ENCODE assay signal across 13 mouse cellular contexts in genomic region chr16:95448643-95449360, GRCm38 (mm10).
A peak's percentile ranks its signal among the peaks of the same experiment; 100 is the strongest.
DNase-seq lines count a peak whose midpoint lies in the region; ATAC-seq and TF ChIP-seq lines count a peak whose summit lies in the region.
"Had no signal": no experiment of that assay in that cellular context is flagged by ENCODE, and none has a peak within 500 bp of the region (broad histone marks: within the 10 kb centered on the region; RNA-seq: fewer than 3 reads in every experiment).

No protein-coding gene starts in this region.

- no peak overlapping the region for H3K27ac ChIP-seq in hindbrain, embryonic 11.5 days (ENCODE audit: low read depth, low read length)
- H3K27ac ChIP-seq in hindbrain, embryonic 16.5 days (ENCODE audit: low read depth, low read length) = no peak overlapping the region
- H3K27ac ChIP-seq in kidney, adult 2 months (ENCODE audit: insufficient read depth, low read depth, low read length) = peak overlapping the region; percentile 80
- H3K27ac ChIP-seq in lung, embryonic 16.5 days (ENCODE audit: low read length) = peak overlapping the region; percentile 53
- no peak overlapping the region for H3K27ac ChIP-seq in forebrain, embryonic 14.5 days (ENCODE audit: low read depth, low read length)
- H3K27ac ChIP-seq: hindbrain, embryonic 15.5 days; left cerebral cortex, adult 2 months had no signal

- no peaks in the 10 kb centered on the region for H3K4me1 ChIP-seq in hindbrain, embryonic 11.5 days (replicated peaks; ENCODE audit: control insufficient read depth, insufficient read depth, low read length)
- H3K4me1 ChIP-seq in hindbrain, embryonic 16.5 days (ENCODE audit: control insufficient read depth, insufficient read depth, low read depth, low read length) = no peaks in the 10 kb centered on the region
- H3K4me1 ChIP-seq in kidney, adult 2 months (ENCODE audit: control insufficient read depth, insufficient read depth, low read length) = no peaks in the 10 kb centered on the region
- H3K4me1 ChIP-seq in lung, embryonic 16.5 days (replicated peaks; ENCODE audit: control insufficient read depth, insufficient read depth, low read length) = no peaks in the 10 kb centered on the region
- no peaks in the 10 kb centered on the region for H3K4me1 ChIP-seq in forebrain, embryonic 14.5 days (ENCODE audit: control insufficient read depth, insufficient read depth, low read length)
- H3K4me1 ChIP-seq: hindbrain, embryonic 15.5 days had no signal

- H3K9me3 ChIP-seq in hindbrain, embryonic 11.5 days (ENCODE audit: control insufficient read depth, low read length) = no peaks in the 10 kb centered on the region
- H3K9me3 ChIP-seq in hindbrain, embryonic 16.5 days (ENCODE audit: control insufficient read depth, low read length) = no peaks in the 10 kb centered on the region
- H3K9me3 ChIP-seq in lung, embryonic 16.5 days (ENCODE audit: control insufficient read depth, low read length) = no peaks in the 10 kb centered on the region
- no peaks in the 10 kb centered on the region for H3K9me3 ChIP-seq in forebrain, embryonic 14.5 days (replicated peaks; ENCODE audit: control insufficient read depth, low read length)
- H3K9me3 ChIP-seq: G1E; hindbrain, embryonic 15.5 days had no signal

- no peaks in the 10 kb centered on the region for H3K36me3 ChIP-seq in hindbrain, embryonic 11.5 days (ENCODE audit: control insufficient read depth, insufficient read depth, low read length)
- H3K36me3 ChIP-seq in hindbrain, embryonic 16.5 days (ENCODE audit: control insufficient read depth, insufficient read depth, low read length) = no peaks in the 10 kb centered on the region
- H3K36me3 ChIP-seq in kidney, adult 2 months (ENCODE audit: control insufficient read depth, insufficient read depth, low read length) = no peaks in the 10 kb centered on the region
- no peaks in the 10 kb centered on the region for H3K36me3 ChIP-seq in lung, embryonic 16.5 days (ENCODE audit: control insufficient read depth, insufficient read depth, low read length)
- no peaks in the 10 kb centered on the region for H3K36me3 ChIP-seq in forebrain, embryonic 14.5 days (ENCODE audit: control insufficient read depth, insufficient read depth, low read length)
- H3K36me3 ChIP-seq: G1E; hindbrain, embryonic 15.5 days had no signal

- no peak for TF ChIP-seq CTCF in kidney, adult 2 months (conservative IDR thresholded peaks at IDR 0.05; ENCODE audit: insufficient read depth, insufficient read length, low read depth, low read length)

- no peak for TF ChIP-seq POLR2A in kidney, adult 2 months (IDR thresholded peaks at IDR 0.05; ENCODE audit: low read depth, low read length)

- 0 out of 2 replicates have a peak, but pooled peaks have one; percentile 25 for ATAC-seq in hindbrain, embryonic 11.5 days (ENCODE audit: low FRiP score)
- ATAC-seq in hindbrain, embryonic 16.5 days = no peak
- peak; percentile 48 for ATAC-seq in lung, embryonic 16.5 days (ENCODE audit: low read depth)
- no peak for ATAC-seq in forebrain, embryonic 14.5 days
- no peak for ATAC-seq in megakaryocyte progenitor cell, adult 5-6 weeks (replicated peaks; ENCODE audit: poor library complexity)
- ATAC-seq: forebrain, postnatal 0 days had no signal

- no peak overlapping the region for H3K4me3 ChIP-seq in hindbrain, embryonic 11.5 days (ENCODE audit: low read depth, low read length)
- no peak overlapping the region for H3K4me3 ChIP-seq in hindbrain, embryonic 16.5 days (ENCODE audit: low read length)
- no peak overlapping the region for H3K4me3 ChIP-seq in kidney, adult 2 months (ENCODE audit: insufficient read depth, low read depth, low read length)
- H3K4me3 ChIP-seq in lung, embryonic 16.5 days (ENCODE audit: low read length) = no peak overlapping the region
- no peak overlapping the region for H3K4me3 ChIP-seq in forebrain, embryonic 14.5 days (ENCODE audit: low read depth, low read length)
- H3K4me3 ChIP-seq: hindbrain, embryonic 15.5 days; left cerebral cortex, adult 2 months had no signal

- DNase-seq in hindbrain, embryonic 11.5 days (ENCODE audit: low spot score) = peak; percentile 12
- DNase-seq in adrenal gland, postnatal 36 days = peak; percentile 25 to 65
- DNase-seq in kidney, adult 2 months = peak; percentile 66
- no peak for DNase-seq in cerebellum, adult 11-12 months
- DNase-seq in forebrain, embryonic 14.5 days (ENCODE audit: low spot score) = no peak
- DNase-seq: cerebellum, postnatal 36 days; forebrain, postnatal 0 days had no signal

- H3K27me3 ChIP-seq in hindbrain, embryonic 11.5 days (ENCODE audit: control insufficient read depth, insufficient read depth, low read length) = no peaks in the 10 kb centered on the region
- no peaks in the 10 kb centered on the region for H3K27me3 ChIP-seq in hindbrain, embryonic 16.5 days (replicated peaks; ENCODE audit: control insufficient read depth, insufficient read depth, low read length)
- no peaks in the 10 kb centered on the region for H3K27me3 ChIP-seq in kidney, adult 2 months (replicated peaks; ENCODE audit: control insufficient read depth, insufficient read depth, low read length)
- no peaks in the 10 kb centered on the region for H3K27me3 ChIP-seq in lung, embryonic 16.5 days (ENCODE audit: control insufficient read depth, insufficient read depth, low read depth, low read length)
- H3K27me3 ChIP-seq in forebrain, embryonic 14.5 days (replicated peaks; ENCODE audit: control insufficient read depth, insufficient read depth, low read length) = no peaks in the 10 kb centered on the region
- H3K27me3 ChIP-seq: hindbrain, embryonic 15.5 days had no signal

- WGBS in hindbrain, embryonic 11.5 days = 62% methylated on average over 9 of the region's 9 CpGs
- WGBS in hindbrain, embryonic 16.5 days = 47% methylated on average over 9 of the region's 9 CpGs
- 69% methylated on average over 9 of the region's 9 CpGs for WGBS in kidney, adult 2 months
- 56% methylated on average over 9 of the region's 9 CpGs for WGBS in lung, embryonic 16.5 days
- 72% methylated on average over 9 of the region's 9 CpGs for WGBS in forebrain, embryonic 14.5 days

- no peak overlapping the region for H3K9ac ChIP-seq in hindbrain, embryonic 11.5 days (ENCODE audit: low read depth, low read length)
- no peak overlapping the region for H3K9ac ChIP-seq in hindbrain, embryonic 16.5 days (ENCODE audit: low read depth, low read length)
- no peak overlapping the region for H3K9ac ChIP-seq in lung, embryonic 16.5 days (ENCODE audit: low read length)
- no peak overlapping the region for H3K9ac ChIP-seq in forebrain, embryonic 14.5 days (ENCODE audit: low read length)
- H3K9ac ChIP-seq: forebrain, postnatal 0 days; hindbrain, embryonic 15.5 days had no signal

- no peak overlapping the region for H3K4me2 ChIP-seq in hindbrain, embryonic 11.5 days (replicated peaks; ENCODE audit: low read depth, low read length)
- no peak overlapping the region for H3K4me2 ChIP-seq in hindbrain, embryonic 16.5 days (ENCODE audit: low read length)
- no peak overlapping the region for H3K4me2 ChIP-seq in lung, embryonic 16.5 days (ENCODE audit: low read depth, low read length)
- no peak overlapping the region for H3K4me2 ChIP-seq in forebrain, embryonic 14.5 days (ENCODE audit: low read length)
- H3K4me2 ChIP-seq: hindbrain, embryonic 15.5 days had no signal

Comparison
In these comparisons a context has a peak if more than half of its experiments do, and no peak if none do; other contexts are left out.
1. ATAC-seq: peak in hindbrain, embryonic 11.5 days (single experiment) and lung, embryonic 16.5 days (single experiment); none in hindbrain, embryonic 16.5 days (single experiment), forebrain, embryonic 14.5 days (single experiment) and megakaryocyte progenitor cell, adult 5-6 weeks (single experiment).
2. DNase-seq: peak in hindbrain, embryonic 11.5 days (single experiment), adrenal gland, postnatal 36 days (2 of 2) and kidney, adult 2 months (single experiment); none in cerebellum, adult 11-12 months (single experiment) and forebrain, embryonic 14.5 days (single experiment).
3. H3K27ac ChIP-seq: peak in kidney, adult 2 months (single experiment) and lung, embryonic 16.5 days (single experiment); none in hindbrain, embryonic 11.5 days (single experiment), hindbrain, embryonic 16.5 days (single experiment) and forebrain, embryonic 14.5 days (single experiment).